Mouse (Mus musculus) kidney, embryonic 14.5 days (tissue): ENCODE measurements around the gene Rere. TPM values are rescaled to one million over a fixed set of nuclear protein-coding genes. Genes with fewer than 3 reads are reported as not detected.
"Not testable (repeated sequence)": the region's sequence is repeated elsewhere in the genome, so short reads cannot be mapped to it uniquely, and the experiment has no call there.

Experiments used
- ATAC-seq: fragments of 200-750 bp; cut with Nextera tagmentation; 2 replicates; pipeline ENCODE4 v1.8.0; 2017; ENCODE audit warnings: moderate number of reproducible peaks, mild to moderate bottlenecking, moderate TSS enrichment, moderate library complexity; ENCODE audit not compliant: low FRiP score, low TSS enrichment
- H3K27ac ChIP-seq: fragments of 300-500 bp; sonication (generic); 2 replicates; pipeline ENCODE4 v1.5.1; 2014; ENCODE audit warnings: low read depth, mild to moderate bottlenecking, low read length, moderate library complexity, mixed read lengths
- H3K27me3 ChIP-seq: fragments of 300-500 bp; sonication (generic); 2 replicates; pipeline ENCODE4 v1.6.1; 2014; ENCODE audit warnings: mild to moderate bottlenecking, low read length; ENCODE audit not compliant: control insufficient read depth, insufficient read depth
- H3K36me3 ChIP-seq: fragments of 300-500 bp; sonication (generic); 2 replicates; pipeline ENCODE4 v1.6.1; 2014; ENCODE audit warnings: low read length, mixed read lengths; ENCODE audit not compliant: control insufficient read depth, insufficient read depth
- H3K4me1 ChIP-seq: fragments of 300-500 bp; sonication (generic); 2 replicates; pipeline ENCODE4 v1.6.1; 2014; ENCODE audit warnings: low read length, mixed read lengths; ENCODE audit not compliant: control insufficient read depth, insufficient read depth
- H3K4me2 ChIP-seq: fragments of 300-500 bp; sonication (generic); replicated peaks from 2 replicates; pipeline ENCODE4 v1.6.1; 2014; ENCODE audit warnings: low read depth, mild to moderate bottlenecking, low read length
- H3K4me3 ChIP-seq: fragments of 300-500 bp; sonication (generic); 2 replicates; pipeline ENCODE4 v1.5.1; 2014; ENCODE audit warnings: mild to moderate bottlenecking, low read length
- H3K9ac ChIP-seq: fragments of 300-500 bp; sonication (generic); 2 replicates; pipeline ENCODE4 v1.6.1; 2014; ENCODE audit warnings: low read depth, mild to moderate bottlenecking, low read length, moderate library complexity
- H3K9me3 ChIP-seq: fragments of 300-500 bp; sonication (generic); 2 replicates; pipeline ENCODE4 v1.6.1; 2016; ENCODE audit warnings: low read length; ENCODE audit not compliant: control insufficient read depth
- WGBS: fragments of 180-500 bp; shearing (Covaris S2); extraction: QIAGEN DNeasy Blood & Tissue Kit; methylation state at CpG from one replicate; pipeline ENCODE4 v1.1.7; 2014; 5-methylcytosine and 5-hydroxymethylcytosine counted together
- polyA plus RNA-seq: library from polyadenylated mRNA; unstranded; fragments of >200 nt; fragmentation: Nextera tagmentation; extraction: Ambion mirVana; gene quantifications from 2 replicates; pipeline ENCODE4 v1.2.1, GENCODE M21; 2014

The Rere gene
- polyA plus RNA-seq, 1 experiment from 2014 or later, result 49.9 TPM

DNA sequence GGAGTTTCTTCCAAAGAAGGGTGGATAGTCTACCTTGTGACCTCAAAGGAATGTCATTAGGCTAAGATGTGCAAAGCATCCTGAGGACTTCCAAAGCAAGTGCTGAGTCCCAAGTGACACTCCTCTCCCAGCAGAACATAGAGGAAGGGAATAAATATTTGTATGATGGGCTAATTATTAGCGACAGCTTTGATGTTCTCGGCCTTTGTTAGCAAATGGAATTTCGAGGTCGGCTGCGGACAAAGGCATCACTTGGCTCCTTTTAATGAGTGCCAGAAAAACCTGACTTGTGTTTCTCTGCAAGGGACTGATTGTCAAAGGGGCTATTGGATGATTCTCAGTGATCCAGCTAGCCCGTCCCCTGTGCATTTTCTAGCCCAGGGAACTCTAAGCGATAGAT, 21.3 kb upstream of the Rere start:
- Histone ChIP-seq H3K4me3 (no peak overlapping the region), H3K9ac (no peak overlapping the region), H3K36me3 (no peaks in the 10 kb centered on the region), H3K4me1 (peaks cover 11% of the 10 kb centered on the region), H3K9me3 (no peaks in the 10 kb centered on the region), H3K4me2 (no peak overlapping the region), H3K27ac (no peak overlapping the region), H3K27me3 (no peaks in the 10 kb centered on the region)
- 74% methylated on average over 7 of the region's 7 CpGs for WGBS
- ATAC-seq, result no peak

DNA sequence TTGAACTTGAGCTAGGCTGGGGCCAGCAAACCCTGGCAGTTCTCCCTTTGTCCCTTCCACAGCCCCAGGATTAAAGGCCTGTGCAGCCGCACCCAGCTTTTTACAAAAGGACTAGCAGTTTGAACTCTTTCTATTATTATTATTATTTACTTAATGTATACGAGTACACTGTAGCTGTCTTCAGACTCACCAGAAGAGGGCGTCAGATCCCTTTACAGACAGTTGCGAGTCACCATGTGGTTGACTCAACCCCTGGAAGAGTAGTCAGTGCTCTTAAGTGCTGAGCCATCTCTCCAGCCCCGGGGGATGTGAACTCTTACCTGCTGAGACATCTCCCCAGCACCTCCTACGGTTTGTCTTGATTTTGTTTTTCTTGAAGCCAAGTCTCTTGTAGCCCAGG, 20.7 kb upstream of the Rere start:
- H3K27me3 ChIP-seq, result no peaks in the 10 kb centered on the region
- WGBS, result 43% methylated on average over 6 of the region's 6 CpGs
- no peak overlapping the region for H3K4me3 ChIP-seq
- peaks cover 11% of the 10 kb centered on the region for H3K4me1 ChIP-seq
- H3K36me3 ChIP-seq, result no peaks in the 10 kb centered on the region
- no peaks in the 10 kb centered on the region for H3K9me3 ChIP-seq
- no peak overlapping the region for H3K27ac ChIP-seq
- H3K4me2 ChIP-seq, result no peak overlapping the region
- no peak overlapping the region for H3K9ac ChIP-seq
- no peak for ATAC-seq

DNA sequence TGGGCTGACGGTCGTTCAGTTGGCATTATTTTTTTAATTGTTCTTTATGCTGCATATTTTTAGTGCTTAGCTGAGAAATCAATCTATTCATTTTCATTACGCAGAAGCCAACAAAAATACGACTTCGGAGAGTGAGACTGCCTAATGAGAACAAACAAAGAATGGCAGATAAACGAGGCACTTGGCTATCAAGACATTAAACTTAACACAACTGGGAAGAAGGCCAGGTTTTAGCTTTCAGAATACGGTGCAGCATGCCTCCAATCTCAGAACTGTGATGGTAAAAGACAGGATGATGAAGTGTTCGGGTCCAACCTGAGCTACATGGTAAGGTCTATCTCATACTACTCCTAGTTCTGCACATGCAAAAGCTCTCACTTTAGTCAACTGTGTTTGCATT, 19.1 kb upstream of the Rere start:
- H3K27me3 ChIP-seq, result no peaks in the 10 kb centered on the region
- no peak overlapping the region for H3K4me2 ChIP-seq
- H3K4me3 ChIP-seq, result no peak overlapping the region
- WGBS, result 63% methylated on average over 8 of the region's 8 CpGs
- H3K9ac ChIP-seq, result no peak overlapping the region
- ATAC-seq, result no peak
- no peaks in the 10 kb centered on the region for H3K36me3 ChIP-seq
- no peaks in the 10 kb centered on the region for H3K9me3 ChIP-seq
- H3K27ac ChIP-seq, result no peak overlapping the region
- peaks cover 11% of the 10 kb centered on the region for H3K4me1 ChIP-seq

DNA sequence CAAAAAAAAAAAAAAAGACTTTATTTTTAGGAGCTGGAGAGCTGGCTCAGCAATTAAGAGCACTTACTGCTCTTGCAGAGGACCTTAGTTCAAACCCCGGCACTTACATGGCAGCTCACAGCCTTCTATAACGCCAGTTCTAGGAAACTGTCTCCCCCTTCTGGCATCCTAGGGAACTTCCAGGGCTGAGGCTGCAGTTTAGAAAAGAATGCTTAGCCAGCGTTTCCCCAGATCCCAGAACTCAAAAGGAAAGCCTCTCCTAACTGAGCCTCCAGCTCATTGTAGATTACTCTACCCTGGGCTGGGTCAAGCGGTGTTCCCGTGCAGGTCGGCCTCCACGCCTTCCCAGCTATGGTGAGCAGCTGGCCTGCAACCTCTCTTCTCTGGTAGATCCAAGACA, 16.5 kb upstream of the Rere start:
- Histone ChIP-seq H3K4me1 (peaks cover 12% of the 10 kb centered on the region; the same call in 1 of the 2 replicates), H3K9ac (no peak overlapping the region), H3K27me3 (no peaks in the 10 kb centered on the region), H3K27ac (no peak overlapping the region), H3K9me3 (no peaks in the 10 kb centered on the region), H3K4me2 (no peak overlapping the region), H3K4me3 (no peak overlapping the region), H3K36me3 (no peaks in the 10 kb centered on the region)
- no peak for ATAC-seq
- WGBS, result 60% methylated on average over 7 of the region's 7 CpGs

DNA sequence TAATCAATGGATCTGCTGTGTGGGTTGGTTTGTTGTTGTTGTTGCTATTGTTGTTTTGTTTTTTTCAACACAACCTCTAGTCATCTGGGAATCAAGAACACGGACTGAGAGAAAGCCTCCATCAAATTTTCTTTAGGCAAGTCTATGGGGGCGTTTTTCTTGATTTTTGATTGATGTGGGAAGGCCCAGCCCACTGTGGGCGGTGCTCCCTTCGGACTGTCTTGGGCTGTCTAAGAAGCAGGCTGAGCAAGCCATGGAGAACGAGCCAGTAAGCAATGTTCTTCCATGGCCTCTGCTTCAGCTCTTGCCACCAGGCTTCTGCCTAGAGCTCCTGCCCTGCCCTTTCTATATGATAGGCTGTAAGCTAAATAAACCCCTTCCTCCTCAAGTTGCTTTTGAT, 16.0 kb upstream of the Rere start:
- no peaks in the 10 kb centered on the region for H3K36me3 ChIP-seq
- 69% methylated on average over 5 of the region's 5 CpGs for WGBS
- no peak overlapping the region for H3K4me2 ChIP-seq
- H3K27ac ChIP-seq, result no peak overlapping the region
- peaks cover 13% of the 10 kb centered on the region; the same call in 1 of the 2 replicates for H3K4me1 ChIP-seq
- no peak for ATAC-seq
- H3K9ac ChIP-seq, result no peak overlapping the region
- no peaks in the 10 kb centered on the region for H3K27me3 ChIP-seq
- no peak overlapping the region for H3K4me3 ChIP-seq
- no peaks in the 10 kb centered on the region for H3K9me3 ChIP-seq

DNA sequence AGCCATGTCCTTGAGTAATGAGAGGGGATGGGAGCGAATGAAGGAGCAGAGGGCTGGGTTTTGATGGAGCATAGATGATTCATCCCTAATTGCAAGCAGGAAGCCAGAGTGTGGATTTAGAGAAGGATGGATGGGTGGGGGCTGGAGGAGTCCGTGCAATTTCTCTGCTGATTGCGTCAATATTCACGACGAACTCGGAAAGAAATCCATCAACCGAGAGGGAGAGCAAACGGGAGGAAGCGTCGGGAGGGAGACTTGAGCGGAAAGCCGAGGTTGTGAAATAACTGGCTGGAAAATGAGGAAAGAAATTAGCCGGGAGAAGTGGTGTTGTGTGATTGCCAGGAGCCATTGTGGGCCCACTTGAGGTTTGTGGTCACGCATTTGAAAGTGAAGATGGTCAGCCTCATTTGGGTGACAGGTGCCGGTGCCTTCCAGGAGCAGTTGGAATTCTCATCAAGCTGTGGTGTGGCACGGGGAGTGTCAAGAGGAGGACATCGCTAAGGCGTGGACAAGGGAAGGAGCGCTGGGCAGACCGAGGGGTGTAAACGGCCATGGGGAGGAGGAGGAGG, 14.7 kb upstream of the Rere start:
- Histone ChIP-seq H3K4me1 (peaks cover 13% of the 10 kb centered on the region; the same call in 1 of the 2 replicates), H3K36me3 (no peaks in the 10 kb centered on the region), H3K9ac (no peak overlapping the region), H3K4me2 (no peak overlapping the region), H3K27ac (no peak overlapping the region), H3K9me3 (no peaks in the 10 kb centered on the region), H3K27me3 (no peaks in the 10 kb centered on the region), H3K4me3 (no peak overlapping the region)
- ATAC-seq, result no peak
- WGBS, result 64% methylated on average over 21 of the region's 21 CpGs

DNA sequence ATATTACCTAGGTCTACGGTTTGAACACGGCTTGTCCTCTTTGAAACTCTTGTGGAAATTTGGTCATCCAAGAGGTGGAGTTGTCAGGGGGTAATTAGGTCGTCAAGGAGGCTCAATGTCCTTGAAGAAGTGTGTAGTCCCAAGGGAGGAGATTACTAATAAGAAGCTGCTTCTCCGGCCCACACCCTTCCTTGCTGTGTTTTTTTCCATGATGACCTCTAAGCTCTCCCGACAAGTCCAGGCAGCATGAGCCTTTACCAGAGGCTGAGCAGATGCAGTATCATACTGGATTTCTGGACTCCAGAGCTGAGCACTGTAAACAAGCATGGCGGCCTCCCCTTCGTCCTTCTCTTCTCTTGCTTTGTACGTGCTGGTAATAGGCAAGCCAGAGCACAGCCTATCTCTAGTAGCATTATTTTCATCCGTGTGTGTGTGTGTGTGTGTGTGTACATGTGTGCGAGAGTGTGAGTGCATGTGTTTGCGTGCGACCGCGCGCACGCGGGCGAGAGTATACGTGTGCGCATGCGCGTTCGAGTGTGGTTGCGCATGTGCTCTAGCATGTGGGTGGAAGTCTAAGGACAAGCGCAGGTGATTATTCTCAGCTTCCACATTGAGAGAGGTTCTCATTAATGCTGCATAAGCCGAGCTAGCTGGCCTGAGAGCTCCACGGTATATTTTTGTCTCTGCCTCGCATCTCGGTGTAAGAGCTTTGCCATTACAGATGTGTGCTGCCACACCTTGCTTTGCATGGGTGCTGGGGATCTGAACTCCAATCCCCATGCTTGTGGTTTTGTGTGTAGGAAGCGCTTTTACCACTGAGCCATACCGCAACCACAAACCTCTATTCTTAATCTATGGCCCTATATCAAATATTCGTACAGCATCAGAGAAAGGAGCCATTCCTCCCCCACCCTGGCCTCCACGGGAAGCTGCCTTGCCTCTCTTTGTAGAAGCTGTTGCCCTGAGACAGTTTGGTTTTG, 12.5 kb upstream of the Rere start:
- Histone ChIP-seq H3K9ac (no peak overlapping the region), H3K27me3 (no peaks in the 10 kb centered on the region), H3K4me2 (no peak overlapping the region), H3K9me3 (no peaks in the 10 kb centered on the region), H3K4me3 (no peak overlapping the region), H3K4me1 (peaks cover 24% of the 10 kb centered on the region), H3K27ac (peak overlapping the region; percentile 24; the same call in 1 of the 2 replicates), H3K36me3 (no peaks in the 10 kb centered on the region)
- ATAC-seq, result no peak
- WGBS, result 78% methylated on average over 33 of the region's 33 CpGs

DNA sequence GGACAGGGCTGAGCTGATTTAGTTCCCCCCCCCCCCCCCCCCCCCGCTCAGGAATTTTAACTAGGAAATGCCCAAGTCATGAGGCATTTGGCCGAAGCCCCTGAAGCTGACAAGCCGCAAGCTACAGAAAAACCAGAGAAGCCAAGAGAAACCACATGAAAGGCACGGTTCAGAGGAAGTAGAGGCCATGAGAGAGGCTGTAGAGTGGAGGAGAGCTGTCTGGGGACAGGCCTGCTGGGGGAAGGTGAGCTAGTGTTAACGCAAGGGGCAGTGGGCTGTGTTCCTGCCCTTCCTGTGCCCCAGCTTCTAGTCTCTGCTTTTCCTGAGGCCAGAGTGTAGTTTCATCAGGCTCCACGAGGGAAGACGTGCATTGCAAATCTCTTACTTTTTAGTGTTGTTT, 11.8 kb upstream of the Rere start:
- Histone ChIP-seq H3K4me1 (peaks cover 24% of the 10 kb centered on the region), H3K4me2 (no peak overlapping the region), H3K27me3 (no peaks in the 10 kb centered on the region), H3K4me3 (no peak overlapping the region), H3K27ac (no peak overlapping the region; the same call in 1 of the 2 replicates), H3K36me3 (no peaks in the 10 kb centered on the region), H3K9ac (no peak overlapping the region), H3K9me3 (no peaks in the 10 kb centered on the region)
- WGBS, result 16% methylated on average over 7 of the region's 7 CpGs
- peak; percentile 70; the same call in 1 of the 2 replicates for ATAC-seq

DNA sequence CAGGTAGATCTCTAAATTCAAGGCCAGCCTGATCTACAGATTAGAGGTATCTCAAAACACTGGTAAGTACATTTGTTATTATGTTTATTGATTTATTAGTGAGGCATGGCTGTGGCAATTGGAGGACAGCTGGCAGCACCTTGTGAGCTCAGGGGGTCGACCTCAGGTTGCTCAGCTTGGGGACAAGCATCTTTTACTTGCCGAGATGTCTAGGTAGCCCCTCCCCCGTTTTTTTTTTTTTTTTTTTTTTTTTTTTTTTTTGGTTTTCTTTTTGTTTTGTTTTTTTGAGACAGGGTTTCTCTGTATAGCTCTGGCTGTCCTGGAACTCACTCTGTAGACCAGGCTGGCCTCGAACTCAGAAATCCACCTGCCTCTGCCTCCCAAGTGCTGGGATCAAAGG, 10.7 kb upstream of the Rere start:
- H3K27me3 ChIP-seq, H3K4me3 ChIP-seq, H3K9ac ChIP-seq, H3K4me2 ChIP-seq, ATAC-seq, H3K9me3 ChIP-seq, H3K36me3 ChIP-seq, H3K27ac ChIP-seq: not testable (repeated sequence)
- 85% methylated on average over 4 of the region's 4 CpGs for WGBS
- peaks cover 24% of the 10 kb centered on the region for H3K4me1 ChIP-seq
